Mouse (Mus musculus): ENCODE measurements around the gene Casp9. TPM values are rescaled to one million over a fixed set of nuclear protein-coding genes. Genes with fewer than 3 reads are reported as not detected.

Gene Casp9
- total RNA-seq, 2 experiments from 2014 or later: 5.8 to 9.3 TPM

DNA sequence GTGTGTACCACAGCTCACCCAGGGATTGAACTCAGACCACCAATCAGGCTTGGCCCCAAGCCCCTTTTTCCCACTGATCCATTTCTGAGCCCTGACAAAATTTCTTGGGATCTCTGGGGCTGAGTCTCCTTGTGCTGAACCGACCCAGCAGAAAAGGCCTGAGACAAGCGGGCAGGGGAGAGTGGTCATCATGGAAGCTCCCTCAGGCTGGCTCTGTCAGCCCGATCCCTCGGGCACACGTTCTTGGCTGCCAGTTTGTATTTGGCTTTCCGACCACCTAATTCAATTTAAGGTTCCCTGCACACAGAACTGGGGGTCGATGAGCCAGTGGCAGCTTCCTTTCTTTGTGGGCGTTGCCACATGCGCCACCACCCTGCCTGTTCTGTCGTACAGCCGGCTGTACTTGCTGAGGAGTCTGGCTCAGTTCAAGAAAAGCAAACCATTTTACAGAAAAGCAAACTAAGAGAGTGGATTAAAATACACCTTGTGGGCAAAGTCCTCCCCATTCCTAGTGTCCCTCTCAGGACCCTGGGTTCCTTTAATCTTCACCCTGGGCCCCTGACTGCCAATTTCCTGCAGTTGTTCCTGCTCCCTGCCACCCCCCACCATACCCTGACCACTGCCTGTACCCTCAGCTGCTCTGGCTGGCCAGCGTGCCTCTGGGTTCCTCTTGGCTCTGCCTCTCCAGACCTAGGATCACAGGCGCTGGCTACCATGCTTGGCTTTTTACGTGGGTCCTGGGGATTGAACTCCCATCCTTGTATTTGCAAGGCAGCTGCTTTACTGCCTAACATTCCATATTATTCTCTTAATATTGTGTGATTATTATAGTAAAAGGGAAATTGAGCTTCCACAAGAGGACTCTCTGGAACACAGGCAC is 23.6 kb downstream of the Casp9 start:
- no peak for ATAC-seq (replicated peaks; ENCODE audit: poor library complexity)

DNA sequence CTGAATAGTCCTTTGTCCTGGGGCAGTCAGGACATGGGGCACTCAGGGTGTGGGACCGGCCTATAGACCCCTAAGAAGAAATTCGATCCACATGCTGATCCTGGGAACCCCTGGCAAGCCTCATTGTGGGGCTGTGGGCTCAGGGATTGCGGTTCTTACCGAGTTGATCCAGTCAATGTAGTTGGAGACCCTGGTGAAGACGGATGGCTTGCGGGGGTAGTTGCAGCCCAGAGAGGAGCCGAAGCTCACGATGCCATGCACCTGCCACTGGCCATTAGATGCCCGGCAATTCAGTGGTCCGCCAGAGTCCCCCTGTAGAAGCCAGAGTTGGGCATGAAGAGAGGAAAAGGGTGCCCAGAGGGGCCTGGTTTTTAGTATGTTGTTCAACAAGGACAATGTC is 24.3 kb downstream of the Casp9 start:
- ATAC-seq (replicated peaks; ENCODE audit: poor library complexity): no peak

DNA sequence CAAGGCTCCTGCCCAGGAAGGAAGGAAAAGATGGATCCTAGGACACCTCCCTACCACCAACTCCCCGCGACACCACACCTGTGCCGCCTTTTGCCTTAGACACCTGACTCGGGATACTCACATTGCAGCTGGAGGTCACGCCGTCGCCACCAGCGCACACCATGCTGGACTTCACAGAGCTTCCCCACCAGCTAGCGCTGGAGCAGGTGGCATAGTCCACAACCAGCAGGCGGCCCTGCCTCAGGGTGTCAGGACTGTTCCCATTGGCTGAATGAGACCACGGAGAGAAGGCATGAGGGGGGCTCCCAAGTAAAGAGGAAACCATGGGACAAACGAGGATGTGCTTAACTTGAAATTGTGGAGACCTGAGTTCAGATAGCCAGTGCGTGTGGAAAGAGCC is 25.4 kb downstream of the Casp9 start:
- no peak for ATAC-seq (replicated peaks; ENCODE audit: poor library complexity)

DNA sequence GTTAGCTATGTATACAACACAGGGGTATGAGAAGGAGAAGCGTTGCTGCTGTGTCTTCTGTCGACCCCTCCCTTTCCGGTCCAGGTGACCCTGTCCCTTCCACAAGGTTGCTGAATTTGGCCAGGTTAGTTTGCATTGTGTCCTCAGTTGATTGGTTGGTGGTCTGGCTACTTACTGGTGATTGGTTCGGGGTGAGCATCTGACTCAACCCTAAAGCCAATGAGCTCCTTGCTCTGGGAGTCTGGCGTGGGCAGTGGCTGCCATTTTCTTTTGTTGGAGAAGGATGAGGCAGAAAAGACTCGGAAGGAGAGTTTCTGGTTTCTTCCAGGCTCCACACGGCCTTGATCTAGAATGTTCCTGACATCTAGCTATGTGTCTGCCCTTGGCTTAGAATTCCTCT is 25.9 kb downstream of the Casp9 start:
- no peak for ATAC-seq (replicated peaks; ENCODE audit: poor library complexity)

DNA sequence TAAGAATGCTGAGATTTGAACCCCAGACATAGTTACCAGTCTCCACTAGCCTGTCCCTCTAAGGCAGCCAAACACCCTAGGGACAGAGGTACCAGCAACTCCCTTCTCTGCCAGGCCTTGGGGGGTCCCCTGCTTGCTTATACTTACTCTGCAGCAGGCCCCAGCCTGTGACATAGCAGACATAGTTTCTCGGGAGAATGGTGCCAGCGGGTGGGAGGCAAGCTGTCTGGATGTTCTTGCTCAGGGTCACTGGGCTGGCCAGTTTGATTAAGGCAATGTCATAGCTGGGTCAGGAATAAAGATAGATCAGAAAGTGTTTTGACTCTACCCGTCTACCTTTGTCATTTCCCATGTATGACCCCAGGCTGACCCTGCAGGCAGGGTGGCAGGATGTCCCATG is 27.8 kb downstream of the Casp9 start:
- ATAC-seq (replicated peaks; ENCODE audit: poor library complexity): no peak

DNA sequence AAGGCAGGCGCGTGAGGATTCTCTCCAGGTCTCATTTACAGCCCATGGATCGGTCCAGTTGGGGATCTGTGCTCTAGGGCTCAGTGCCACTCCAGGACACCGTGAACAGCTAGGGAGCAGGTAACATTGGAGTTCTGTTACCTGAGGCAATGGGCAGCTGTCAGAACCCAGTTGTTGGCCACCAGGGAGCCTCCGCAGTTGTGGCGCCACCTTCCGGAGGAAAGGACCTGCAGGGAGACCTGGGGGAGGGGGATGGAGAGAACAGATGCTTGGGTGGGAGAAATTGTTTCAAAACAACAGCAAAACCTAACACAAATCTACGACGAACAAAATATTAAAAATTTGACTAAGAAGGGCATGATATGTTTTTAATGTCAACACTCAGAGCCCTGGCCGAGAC is 28.7 kb downstream of the Casp9 start:
- peak; percentile 38; the same call in 1 of the 2 replicates for ATAC-seq (replicated peaks; ENCODE audit: poor library complexity)

DNA sequence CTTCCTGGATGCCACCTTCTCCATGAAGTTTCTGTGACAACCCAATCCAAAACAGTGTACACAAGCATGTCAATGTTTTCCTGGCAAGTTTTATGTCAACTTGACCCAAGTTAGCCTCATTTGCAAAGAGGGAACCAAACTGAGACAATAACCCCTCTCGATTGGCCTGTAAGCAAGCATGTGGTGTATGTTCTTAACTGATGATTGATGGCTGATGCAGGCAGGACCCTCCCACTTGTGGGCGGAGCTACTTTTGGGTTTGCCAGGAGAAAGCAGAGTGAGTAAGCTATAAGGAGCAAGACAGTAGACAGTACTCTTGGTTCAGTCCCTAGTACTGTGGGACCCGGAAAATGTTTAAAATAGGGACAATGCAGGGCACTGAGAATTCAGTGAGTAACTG is 29.6 kb downstream of the Casp9 start:
- ATAC-seq (replicated peaks; ENCODE audit: poor library complexity): peak; percentile 93

DNA sequence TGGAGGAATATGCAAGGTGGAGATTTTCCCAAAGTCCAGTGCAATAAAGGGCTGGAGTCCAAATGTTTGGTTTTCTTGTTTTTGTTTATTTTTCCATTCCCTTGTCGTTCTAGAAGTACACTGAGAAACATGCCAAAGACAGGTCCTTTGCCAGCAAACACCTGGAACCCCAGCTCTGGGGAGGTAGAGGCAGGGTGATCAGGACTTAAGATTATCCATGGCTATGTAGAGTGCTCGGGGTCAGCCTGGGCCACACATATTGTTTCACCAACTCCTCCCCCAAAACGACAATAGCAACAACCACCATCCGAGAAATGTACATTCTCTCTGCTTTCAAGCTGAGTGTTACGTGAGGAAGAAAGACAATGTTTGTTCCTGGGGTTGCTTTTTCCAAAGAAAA is 32.6 kb downstream of the Casp9 start, which contains the start of gene Cela2a:
TSS of gene Cela2a (minus strand) at position 101 of the 400 bp plus-strand sequence.
- no peak for ATAC-seq (replicated peaks; ENCODE audit: poor library complexity)

DNA sequence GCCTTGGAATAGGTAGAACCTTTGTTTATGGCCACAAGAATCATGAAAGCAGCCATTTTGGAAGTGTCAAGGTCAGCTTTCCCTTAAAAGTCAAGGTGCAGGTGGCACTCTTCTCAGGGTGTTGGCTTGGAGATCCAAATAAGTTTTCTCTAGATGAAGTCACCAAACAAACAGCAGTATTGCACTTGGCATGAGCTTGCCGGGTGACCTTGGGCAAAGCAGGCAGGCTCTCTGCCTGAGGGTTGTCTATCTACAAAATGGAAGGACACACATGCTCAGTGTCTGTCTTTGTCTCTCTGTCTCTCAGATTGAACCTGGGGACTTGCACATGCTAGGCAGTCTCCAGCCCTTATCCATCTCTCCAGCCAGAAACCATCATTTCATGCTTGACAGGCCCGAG is 34.0 kb downstream of the Casp9 start:
- no peak for ATAC-seq (replicated peaks; ENCODE audit: poor library complexity)

DNA sequence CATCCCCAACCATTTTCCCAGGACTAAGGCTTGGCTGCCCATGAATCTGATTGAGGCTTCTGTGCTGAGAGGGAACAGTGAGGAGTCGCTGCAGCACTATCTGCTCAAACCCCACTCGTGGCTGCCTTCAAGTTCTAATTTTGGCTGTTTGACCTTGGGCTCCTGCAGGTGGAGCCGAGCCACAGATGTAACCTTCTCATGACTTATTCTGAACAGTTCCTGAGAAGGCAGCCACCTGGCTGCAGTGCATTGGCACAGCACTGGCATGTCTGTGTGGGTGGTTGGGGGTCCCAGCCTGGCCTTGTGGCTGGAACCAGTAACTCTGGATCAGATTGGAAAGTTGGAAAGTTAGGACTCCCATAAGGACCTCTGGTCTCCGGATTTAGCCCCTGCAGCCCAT is 34.8 kb downstream of the Casp9 start:
- ATAC-seq (replicated peaks; ENCODE audit: poor library complexity): no peak

DNA sequence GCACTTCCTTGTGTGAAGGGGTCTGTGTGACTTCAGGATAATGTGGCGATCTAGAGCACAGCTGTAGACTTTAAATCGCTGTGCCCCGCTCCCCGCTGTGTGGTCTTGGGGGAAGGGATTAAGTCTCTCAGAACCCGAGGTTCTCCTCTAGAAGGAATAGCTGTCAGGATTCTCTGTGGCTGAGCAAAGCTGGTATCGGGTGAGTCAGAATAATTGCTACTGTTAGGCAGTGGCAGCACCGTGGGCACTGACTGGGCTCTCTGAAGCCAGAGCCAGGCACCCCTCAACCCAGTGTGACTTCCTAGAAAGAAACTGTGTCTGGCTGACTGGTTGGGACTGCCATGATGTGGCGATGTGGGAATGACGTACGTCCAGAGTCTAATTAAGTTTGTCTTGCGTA is 37.0 kb downstream of the Casp9 start:
- ATAC-seq (replicated peaks; ENCODE audit: poor library complexity): no peak

DNA sequence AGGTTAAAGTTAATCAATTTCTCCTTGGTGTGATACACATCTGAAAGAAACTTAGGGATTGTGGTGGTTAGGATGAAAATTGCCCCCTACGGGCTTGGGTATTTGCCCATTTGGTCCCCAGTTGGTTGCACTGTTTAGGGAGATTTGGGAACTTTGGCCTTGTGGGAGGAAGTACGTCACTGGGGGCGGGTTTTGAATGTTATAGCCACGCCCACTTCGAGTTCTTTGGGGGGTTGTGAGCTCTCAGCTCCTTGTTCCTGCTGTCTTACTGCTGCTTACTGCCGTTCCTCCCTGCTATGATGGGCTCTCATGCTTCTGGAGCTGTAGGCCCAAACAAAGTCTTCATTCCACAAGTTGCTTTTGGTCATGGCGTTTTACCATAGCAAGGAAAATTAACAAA is 37.9 kb downstream of the Casp9 start:
- no peak for ATAC-seq (replicated peaks; ENCODE audit: poor library complexity)

DNA sequence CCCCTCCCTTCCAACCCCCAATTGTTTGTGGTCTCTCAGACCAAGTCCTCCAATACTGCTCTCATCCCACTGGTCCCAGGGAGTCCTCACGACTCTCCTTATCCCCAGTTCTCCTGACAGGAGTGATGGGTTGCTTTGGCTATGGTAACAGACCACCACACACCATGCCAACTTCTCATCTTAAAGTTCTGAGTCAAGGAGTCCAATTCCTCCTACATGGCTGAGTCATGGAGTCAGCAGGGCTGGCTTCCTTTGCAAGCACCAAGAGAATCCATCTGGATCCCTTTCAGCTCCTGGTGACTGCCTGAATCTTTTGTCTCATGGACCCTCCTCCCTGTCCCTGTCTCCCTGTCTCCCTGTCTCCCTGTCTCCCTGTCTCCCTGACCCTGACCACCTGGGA is 40.5 kb downstream of the Casp9 start:
- no peak for ATAC-seq (replicated peaks; ENCODE audit: poor library complexity)

DNA sequence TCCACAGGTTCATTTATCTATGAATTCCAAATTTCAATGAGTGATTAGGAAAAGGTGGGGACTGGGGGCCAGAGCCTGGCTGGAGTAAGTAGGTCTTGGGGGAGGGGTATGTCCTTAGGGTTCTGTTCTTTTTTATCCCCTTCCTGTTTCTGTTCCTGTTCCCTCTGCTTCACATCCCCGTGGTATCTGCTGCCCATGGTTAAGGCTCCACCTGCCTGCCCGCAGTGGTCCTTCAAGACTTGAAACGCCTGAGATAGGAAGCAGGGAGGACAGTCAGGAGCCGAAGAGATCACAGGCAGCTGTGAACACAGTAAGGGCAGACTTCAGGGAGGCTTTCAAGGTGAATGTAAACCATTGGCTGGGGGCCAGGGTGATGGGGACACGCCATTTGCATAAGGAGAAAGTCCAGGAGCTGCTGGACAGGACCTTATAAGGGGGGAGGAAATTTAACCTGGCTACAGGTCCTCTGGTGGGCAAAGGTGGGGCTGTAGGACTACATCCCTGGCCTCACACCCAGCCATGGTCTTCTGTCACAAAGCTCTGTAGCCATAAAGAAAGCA is 41.2 kb downstream of the Casp9 start:
- ATAC-seq (replicated peaks; ENCODE audit: poor library complexity): peak; percentile 31; the same call in 1 of the 2 replicates

DNA sequence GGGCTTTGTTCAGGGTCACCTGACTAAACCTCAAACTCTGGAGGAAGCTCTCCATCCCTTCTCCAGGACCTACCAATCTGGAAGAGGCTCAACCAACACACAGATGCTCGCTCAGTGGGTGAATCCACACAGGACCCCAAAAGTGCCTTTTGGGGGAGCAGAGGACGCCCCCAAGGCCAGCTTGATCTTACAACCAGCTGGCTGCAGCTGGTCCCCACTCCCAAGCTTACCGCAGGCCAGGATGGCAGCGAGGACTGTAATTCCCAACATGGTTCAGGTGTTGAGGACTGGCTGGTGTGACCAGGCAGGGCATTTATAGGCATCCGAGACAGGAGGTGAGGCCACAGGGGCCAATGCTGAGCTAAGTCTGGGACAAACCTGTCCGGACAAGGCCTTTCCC is 52.6 kb downstream of the Casp9 start, which contains the start of gene Ctrc:
TSS of gene Ctrc (minus strand) at position 361 of the 400 bp plus-strand sequence.
- no peak for ATAC-seq (replicated peaks; ENCODE audit: poor library complexity)

DNA sequence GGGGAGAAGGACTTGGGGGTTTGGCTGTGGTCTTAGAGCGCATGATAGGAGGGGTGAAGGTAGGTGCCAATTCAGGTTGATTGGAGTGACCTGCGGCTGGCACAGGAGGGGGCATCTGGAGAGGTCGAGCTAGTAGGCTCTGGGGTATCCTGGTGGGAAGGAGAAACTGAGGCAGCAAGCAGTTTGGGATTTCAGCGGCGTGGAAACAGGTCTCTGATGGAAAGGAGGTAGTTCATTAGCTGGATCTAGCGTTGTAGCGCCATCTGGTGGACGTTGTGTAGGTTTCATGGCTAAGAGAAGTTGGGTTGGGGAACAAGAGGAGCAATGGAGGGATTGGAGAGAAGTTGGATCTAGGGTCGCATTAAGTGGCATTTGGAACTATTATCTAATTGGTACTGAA is 60.0 kb downstream of the Casp9 start:
- ATAC-seq (replicated peaks; ENCODE audit: poor library complexity): peak; percentile 53; the same call in 1 of the 2 replicates

DNA sequence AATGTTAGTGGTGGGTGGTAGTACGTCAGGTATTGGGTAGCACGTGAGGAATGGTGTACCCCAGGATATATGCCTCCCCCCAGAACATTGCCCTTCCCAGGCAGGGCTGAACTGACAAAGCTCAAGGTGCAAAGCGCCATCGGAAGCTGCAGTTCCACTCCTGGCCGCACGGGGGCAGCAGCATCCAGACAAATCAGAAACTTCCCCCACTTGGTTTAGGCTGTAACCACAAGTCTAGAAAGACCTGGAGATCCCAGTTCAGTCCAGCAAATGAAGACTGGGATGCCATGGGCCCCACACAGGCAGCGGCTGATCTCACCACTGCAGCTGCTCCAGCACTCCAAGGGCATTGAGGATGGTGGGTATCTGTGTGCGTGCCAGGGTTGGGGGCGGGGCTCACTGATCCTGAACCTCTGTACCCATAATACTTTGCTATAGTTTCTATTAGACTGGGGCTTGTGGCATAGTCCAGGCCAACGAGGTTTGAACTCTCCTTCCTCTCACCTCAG is 64.1 kb downstream of the Casp9 start:
- ATAC-seq (replicated peaks; ENCODE audit: poor library complexity): peak; percentile 84

DNA sequence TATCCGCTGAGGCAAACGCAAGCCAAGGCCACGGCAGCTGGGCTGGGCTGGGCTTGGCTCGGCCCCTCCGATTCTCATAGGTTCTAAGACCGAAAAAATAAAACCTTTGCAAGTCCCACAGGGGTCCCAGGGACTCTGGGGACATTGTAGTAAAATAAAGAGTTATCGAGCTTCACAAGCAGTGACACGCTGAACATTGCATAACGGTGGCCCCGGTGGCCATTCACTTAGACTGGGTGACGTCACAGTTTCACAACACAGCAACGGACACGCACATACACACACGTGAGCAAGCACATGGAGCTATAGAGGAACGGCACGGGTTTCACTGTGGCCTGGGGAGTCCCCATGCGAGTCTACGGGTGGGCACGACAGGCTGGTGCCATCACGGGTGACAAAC is 65.1 kb downstream of the Casp9 start:
- 0 out of 2 replicates have a peak, but pooled peaks have one; percentile 25 for ATAC-seq (replicated peaks; ENCODE audit: poor library complexity)

DNA sequence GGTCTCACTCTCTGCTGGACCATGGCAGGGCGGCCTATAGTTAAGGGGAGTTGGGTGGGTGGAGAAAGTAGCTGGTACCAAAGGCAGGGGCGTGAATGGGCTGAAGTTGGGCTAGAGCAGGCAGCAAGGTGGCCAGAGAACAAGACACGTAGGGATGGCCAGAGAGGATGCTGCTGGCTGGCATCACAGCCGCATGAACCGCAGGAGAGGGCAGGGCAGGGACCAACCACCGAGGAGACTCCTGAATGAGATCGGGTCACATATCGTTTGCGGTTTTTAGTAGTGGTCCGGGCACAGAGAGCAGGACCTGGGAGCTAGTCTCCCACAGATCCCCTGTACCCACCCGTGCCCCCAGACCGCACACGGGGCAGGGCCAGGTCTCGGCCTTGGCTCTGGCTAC is 65.9 kb downstream of the Casp9 start:
- no peak for ATAC-seq (replicated peaks; ENCODE audit: poor library complexity)

DNA sequence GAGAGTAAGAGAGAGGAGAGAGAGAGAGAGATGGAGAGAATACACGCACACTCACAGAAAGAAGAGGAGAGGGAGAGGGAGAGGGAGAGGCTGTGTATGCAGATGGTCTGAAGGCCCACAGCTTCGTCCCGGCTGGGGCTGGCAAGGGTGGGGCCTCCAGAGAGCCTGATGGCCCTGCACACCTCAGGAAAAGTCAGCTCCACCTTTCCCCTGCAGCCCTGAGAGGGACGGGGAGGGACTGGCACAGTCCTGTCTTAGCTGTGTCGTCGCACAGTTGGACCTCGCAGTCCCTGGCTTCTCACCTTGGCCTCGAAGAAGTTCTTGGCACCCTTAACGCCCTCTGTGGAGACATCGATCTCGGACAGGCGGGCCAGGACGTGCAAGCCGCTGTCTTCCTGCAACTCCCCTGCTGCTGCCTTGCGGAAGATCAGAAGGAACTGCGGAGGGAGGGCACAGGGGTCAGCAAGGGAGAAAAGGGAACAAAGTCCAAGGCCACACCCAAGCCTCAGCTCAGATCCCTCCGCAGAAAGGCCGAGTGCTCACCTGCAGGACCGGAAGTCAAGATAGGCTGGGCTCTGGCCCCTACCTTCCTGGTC is 66.9 kb downstream of the Casp9 start:
- ATAC-seq (replicated peaks; ENCODE audit: poor library complexity): no peak

DNA sequence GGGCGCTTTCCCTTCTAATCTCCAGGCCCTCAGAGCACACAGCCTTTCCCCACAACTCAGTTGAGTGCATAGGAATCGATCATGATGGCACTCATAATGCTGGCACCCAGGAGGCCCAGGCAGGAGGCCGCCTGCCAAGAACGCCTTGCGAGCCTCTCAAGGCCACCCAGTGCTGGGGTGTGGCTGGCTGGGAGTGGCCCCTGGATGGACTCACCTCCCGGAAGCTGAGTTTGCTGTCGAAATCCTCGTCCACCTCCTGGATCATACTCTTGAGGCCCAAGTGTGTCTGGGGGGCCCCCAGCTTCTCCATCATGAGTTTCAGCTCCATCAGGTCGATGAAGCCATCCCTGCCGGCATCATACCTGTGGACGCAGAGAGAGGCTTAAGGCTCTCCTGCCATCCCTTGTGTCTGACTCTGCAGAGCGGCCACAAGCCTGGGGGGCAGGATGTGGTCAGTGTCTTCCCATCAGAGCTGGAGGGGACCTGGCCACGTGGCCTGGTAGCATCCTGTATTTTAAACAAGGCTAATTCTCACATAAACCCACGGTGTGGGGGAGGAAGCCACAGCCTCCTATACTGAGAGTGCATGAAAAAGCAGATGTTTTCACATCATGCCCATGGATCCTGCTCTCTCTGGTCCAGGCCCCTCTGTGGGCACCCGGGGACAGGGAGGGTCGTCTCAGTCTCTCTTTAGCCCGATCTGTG is 68.3 kb downstream of the Casp9 start:
- 0 out of 2 replicates have a peak, but pooled peaks have one; percentile 7 for ATAC-seq (replicated peaks; ENCODE audit: poor library complexity)

Data from megakaryocyte progenitor cell, adult 5-6 weeks (primary cell).